Mouse (Mus musculus) thymus, postnatal 25 days (tissue): ENCODE results near the gene Apoh.

Experiments used
- DNase-seq: peaks from one replicate; pipeline ENCODE4 v3.0.0; 2022

The Apoh gene

GRCm38 (mm10) chr11:108384920-108385665 is 41.9 kb downstream of the Apoh start:
- DNase-seq, result no peak

GRCm38 (mm10) chr11:108385666-108386024 is 42.5 kb downstream of the Apoh start:
- no peak for DNase-seq

- no peak for DNase-seq
Measured at GRCm38 (mm10) chr11:108395061-108395460, 51.9 kb downstream of the Apoh start.

GRCm38 (mm10) chr11:108396076-108396829 is 53.1 kb downstream of the Apoh start:
- no peak for DNase-seq

- no peak for DNase-seq
Measured at GRCm38 (mm10) chr11:108409876-108410644, 66.9 kb downstream of the Apoh start.

GRCm38 (mm10) chr11:108416360-108416759 is 73.2 kb downstream of the Apoh start:
- no peak for DNase-seq

- no peak for DNase-seq
Measured at GRCm38 (mm10) chr11:108418540-108418939, 75.4 kb downstream of the Apoh start.

GRCm38 (mm10) chr11:108419242-108419641 is 76.1 kb downstream of the Apoh start:
- no peak for DNase-seq

- no peak for DNase-seq
Measured at GRCm38 (mm10) chr11:108420751-108421150, 77.6 kb downstream of the Apoh start.

- no peak for DNase-seq
Measured at GRCm38 (mm10) chr11:108423221-108423620, 80.1 kb downstream of the Apoh start.

GRCm38 (mm10) chr11:108424111-108424510 is 81.0 kb downstream of the Apoh start:
- DNase-seq, result no peak

GRCm38 (mm10) chr11:108424889-108425591 is 81.9 kb downstream of the Apoh start, which contains the start of gene Cep112:
Gene Cep112, plus strand, starts transcription at chr11:108425192.
- DNase-seq, result peak; percentile 88

GRCm38 (mm10) chr11:108425592-108425921 is 82.4 kb downstream of the Apoh start:
- DNase-seq, result no peak

GRCm38 (mm10) chr11:108426086-108426485 is 82.9 kb downstream of the Apoh start:
- DNase-seq, result no peak

- DNase-seq, result no peak
Measured at GRCm38 (mm10) chr11:108427191-108427590, 84.0 kb downstream of the Apoh start.

GRCm38 (mm10) chr11:108429076-108429475 is 85.9 kb downstream of the Apoh start:
- DNase-seq, result no peak

- DNase-seq, result no peak
Measured at GRCm38 (mm10) chr11:108443893-108444563, 100.9 kb downstream of the Apoh start.

- DNase-seq, result peak; percentile 22
Measured at GRCm38 (mm10) chr11:108447148-108447547, 104.0 kb downstream of the Apoh start.

GRCm38 (mm10) chr11:108449811-108450210 is 106.7 kb downstream of the Apoh start:
- peak; percentile 64 for DNase-seq

GRCm38 (mm10) chr11:108459599-108459998 is 116.4 kb downstream of the Apoh start:
- DNase-seq, result no peak
